Mouse (Mus musculus) kidney, postnatal 14 days (tissue): ENCODE results near the gene Gm7792.
"Not testable (repeated sequence)": the region's sequence is repeated elsewhere in the genome, so short reads cannot be mapped to it uniquely, and the experiment has no call there.

Experiments
- DNase-seq: peaks from one replicate; pipeline ENCODE4 v3.0.0; 2022; ENCODE audit warnings: mixed read lengths

Gm7792 gene

GRCm38 (mm10) chr5:93843476-93843875 lies at the start of gene Gm7792:
Gene Gm7792, plus strand, starts transcription at chr5:93843776.
- DNase-seq = not testable (repeated sequence)
